Mouse (Mus musculus) small intestine, adult 2 months (tissue): ENCODE measurements around the gene Klhl30.

ENCODE experiments used
- CTCF ChIP-seq: fragments of 200-500 bp; IDR thresholded peaks from 2 replicates; pipeline ENCODE4 v1.5.1; 2012; ENCODE audit warnings: low read depth, mild to moderate bottlenecking, control low read depth, inconsistent platforms, low read length, moderate library complexity, mixed read lengths; ENCODE audit not compliant: insufficient replicate concordance, insufficient read length; ENCODE audit errors: extremely low read depth
- POLR2A ChIP-seq: fragments of 200-500 bp; IDR thresholded peaks from 2 replicates; pipeline ENCODE4 v1.6.1; 2012; ENCODE audit warnings: low read depth, mild to moderate bottlenecking, control low read depth, inconsistent platforms, low read length, moderate library complexity

DNA sequence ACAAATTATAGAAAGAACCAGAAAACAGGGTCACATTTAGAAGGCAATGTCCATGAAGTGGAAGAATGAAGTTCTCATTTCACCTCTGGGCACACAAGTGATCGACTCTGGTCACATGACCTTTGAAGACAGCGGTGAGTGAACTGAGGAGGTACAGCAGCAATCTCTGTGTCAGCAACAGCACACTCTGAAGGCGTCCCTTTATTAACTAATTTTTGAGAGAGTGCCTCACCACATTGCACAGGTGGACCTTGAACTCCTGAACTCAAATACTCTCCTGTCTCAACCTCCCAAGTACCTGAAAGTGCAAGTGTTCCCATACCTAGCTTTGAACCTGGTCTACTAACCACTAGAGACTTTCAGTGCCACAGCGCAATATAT lies 30.3 kb downstream of the Klhl30 start:
- TF ChIP-seq CTCF (no peak), POLR2A (no peak)
